In genomic region chr13:8744565-8744964, GRCm38 (mm10) we compare ENCODE assay signal across 9 mouse cellular contexts.
DNase-seq lines count a peak whose midpoint lies in the region; ATAC-seq lines count a peak whose summit lies in the region.
"Had no signal": no experiment of that assay in that cellular context is flagged by ENCODE, and none has a peak within 500 bp of the region (broad histone marks: within the 10 kb centered on the region; RNA-seq: fewer than 3 reads in every experiment).

No protein-coding gene starts in this region.

- no peaks in the 10 kb centered on the region for H3K9me3 ChIP-seq in forebrain, embryonic 14.5 days (replicated peaks; ENCODE audit: control insufficient read depth, low read length)
- H3K9me3 ChIP-seq in forebrain, embryonic 15.5 days, result no peaks in the 10 kb centered on the region
- H3K9me3 ChIP-seq in midbrain, embryonic 10.5 days (replicated peaks), result no peaks in the 10 kb centered on the region; the same call in 1 of the 2 replicates
- H3K9me3 ChIP-seq in midbrain, embryonic 11.5 days (ENCODE audit: control insufficient read depth, low read length), result no peaks in the 10 kb centered on the region
- H3K9me3 ChIP-seq: hindbrain, embryonic 15.5 days had no signal

- DNase-seq in forebrain, embryonic 14.5 days (ENCODE audit: low spot score), result peak; percentile 35
- DNase-seq in midbrain, embryonic 10.5 days (ENCODE audit: low spot score), result peak; percentile 15
- DNase-seq in midbrain, embryonic 11.5 days (ENCODE audit: low spot score, missing footprints), result no peak
- peak; percentile 16 for DNase-seq in c-Kit-positive CD71-positive TER-119-negative erythroid progenitor cells, embryonic 14.5 days (ENCODE audit: low read depth)
- DNase-seq in kidney, postnatal 14 days, result peak; percentile 22
- peak; percentile 21 for DNase-seq in yolk sac, embryonic 10.5 days (ENCODE audit: low spot score)
- no peak for DNase-seq in gastrocnemius, postnatal 36 days

- no peak overlapping the region for H3K4me2 ChIP-seq in forebrain, embryonic 14.5 days (ENCODE audit: low read length)
- H3K4me2 ChIP-seq in forebrain, embryonic 15.5 days (replicated peaks), result no peak overlapping the region
- H3K4me2 ChIP-seq in midbrain, embryonic 11.5 days, result no peak overlapping the region
- H3K4me2 ChIP-seq: hindbrain, embryonic 15.5 days had no signal

- H3K36me3 ChIP-seq in forebrain, embryonic 14.5 days (ENCODE audit: control insufficient read depth, insufficient read depth, low read length), result no peaks in the 10 kb centered on the region
- H3K36me3 ChIP-seq in forebrain, embryonic 15.5 days, result no peaks in the 10 kb centered on the region
- H3K36me3 ChIP-seq in midbrain, embryonic 10.5 days, result no peaks in the 10 kb centered on the region
- no peaks in the 10 kb centered on the region for H3K36me3 ChIP-seq in midbrain, embryonic 11.5 days (ENCODE audit: control insufficient read depth, insufficient read depth, low read length)
- H3K36me3 ChIP-seq: hindbrain, embryonic 15.5 days had no signal

- no peak for ATAC-seq in forebrain, embryonic 14.5 days
- ATAC-seq in forebrain, embryonic 15.5 days (replicated peaks), result no peak
- no peak for ATAC-seq in midbrain, embryonic 11.5 days (ENCODE audit: low FRiP score)

- no peak overlapping the region for H3K9ac ChIP-seq in forebrain, embryonic 14.5 days (ENCODE audit: low read length)
- H3K9ac ChIP-seq in forebrain, embryonic 15.5 days (replicated peaks), result no peak overlapping the region
- H3K9ac ChIP-seq in midbrain, embryonic 11.5 days (ENCODE audit: low read length), result no peak overlapping the region
- H3K9ac ChIP-seq: hindbrain, embryonic 15.5 days had no signal

- 55% methylated on average over 3 of the region's 3 CpGs for WGBS in forebrain, embryonic 14.5 days
- WGBS in forebrain, embryonic 15.5 days, result 64% methylated on average over 3 of the region's 3 CpGs
- WGBS in midbrain, embryonic 10.5 days, result 74% methylated on average over 3 of the region's 3 CpGs
- WGBS in midbrain, embryonic 11.5 days, result 71% methylated on average over 3 of the region's 3 CpGs

- H3K27me3 ChIP-seq in forebrain, embryonic 14.5 days (replicated peaks; ENCODE audit: control insufficient read depth, insufficient read depth, low read length), result no peaks in the 10 kb centered on the region
- H3K27me3 ChIP-seq in forebrain, embryonic 15.5 days, result no peaks in the 10 kb centered on the region
- H3K27me3 ChIP-seq in midbrain, embryonic 10.5 days (ENCODE audit: low read depth, poor library complexity, severe bottlenecking), result no peaks in the 10 kb centered on the region
- no peaks in the 10 kb centered on the region for H3K27me3 ChIP-seq in midbrain, embryonic 11.5 days (ENCODE audit: control insufficient read depth, insufficient read depth, low read length)
- H3K27me3 ChIP-seq: hindbrain, embryonic 15.5 days had no signal

- H3K27ac ChIP-seq in forebrain, embryonic 14.5 days (ENCODE audit: low read depth, low read length), result no peak overlapping the region
- no peak overlapping the region for H3K27ac ChIP-seq in forebrain, embryonic 15.5 days (replicated peaks)
- H3K27ac ChIP-seq in midbrain, embryonic 10.5 days (replicated peaks), result no peak overlapping the region
- H3K27ac ChIP-seq in midbrain, embryonic 11.5 days (ENCODE audit: low read depth, low read length), result no peak overlapping the region
- H3K27ac ChIP-seq: hindbrain, embryonic 15.5 days had no signal

- H3K4me1 ChIP-seq in forebrain, embryonic 14.5 days (ENCODE audit: control insufficient read depth, insufficient read depth, low read length), result no peaks in the 10 kb centered on the region
- no peaks in the 10 kb centered on the region for H3K4me1 ChIP-seq in forebrain, embryonic 15.5 days
- H3K4me1 ChIP-seq in midbrain, embryonic 10.5 days, result no peaks in the 10 kb centered on the region
- H3K4me1 ChIP-seq in midbrain, embryonic 11.5 days (ENCODE audit: control insufficient read depth, insufficient read depth, low read length), result no peaks in the 10 kb centered on the region
- H3K4me1 ChIP-seq: hindbrain, embryonic 15.5 days had no signal

- intact Hi-C loops in gastrocnemius, postnatal 36 days (cut with DNase I), result no loop called here

- no peak overlapping the region for H3K4me3 ChIP-seq in forebrain, embryonic 14.5 days (ENCODE audit: low read depth, low read length)
- H3K4me3 ChIP-seq in forebrain, embryonic 15.5 days, result no peak overlapping the region
- no peak overlapping the region for H3K4me3 ChIP-seq in midbrain, embryonic 10.5 days
- H3K4me3 ChIP-seq in midbrain, embryonic 11.5 days (ENCODE audit: low read depth, low read length), result no peak overlapping the region
- H3K4me3 ChIP-seq: hindbrain, embryonic 15.5 days had no signal

Comparison
In these comparisons a context has a peak if more than half of its experiments do, and no peak if none do; other contexts are left out.
1. DNase-seq: peak in forebrain, embryonic 14.5 days (single experiment), midbrain, embryonic 10.5 days (single experiment), c-Kit-positive CD71-positive TER-119-negative erythroid progenitor cells, embryonic 14.5 days (single experiment), kidney, postnatal 14 days (single experiment) and yolk sac, embryonic 10.5 days (single experiment); none in midbrain, embryonic 11.5 days (single experiment) and gastrocnemius, postnatal 36 days (0 of 2).